Mouse (Mus musculus) cortical plate, adult 2 months (tissue): Measurements from ENCODE around the gene Usp47. TPM values are rescaled to one million over a fixed set of nuclear protein-coding genes. Genes with fewer than 3 reads are reported as not detected.

Experiments used
- H3K27ac ChIP-seq: fragments of 200-500 bp; 2 replicates; pipeline ENCODE4 v1.5.1; 2012; ENCODE audit warnings: low read length, control low read depth, inconsistent platforms; ENCODE audit not compliant: insufficient read depth
- H3K4me1 ChIP-seq: fragments of 200-500 bp; 2 replicates; pipeline ENCODE4 v1.6.1; 2011; ENCODE audit warnings: low read length; ENCODE audit not compliant: control insufficient read depth, insufficient read depth
- H3K4me3 ChIP-seq: fragments of 200-500 bp; 2 replicates; pipeline ENCODE4 v1.5.1; 2011; ENCODE audit warnings: mild to moderate bottlenecking, low read length, control low read depth; ENCODE audit not compliant: insufficient read depth
- CTCF ChIP-seq: fragments of 200-500 bp; IDR thresholded peaks from 2 replicates; pipeline ENCODE4 v1.5.1; 2011; ENCODE audit warnings: mild to moderate bottlenecking, control low read depth, low read length; ENCODE audit not compliant: insufficient read depth; ENCODE audit errors: extremely low read depth
- POLR2A ChIP-seq: fragments of 200-500 bp; IDR thresholded peaks from 2 replicates; pipeline ENCODE4 v1.6.1; 2011; ENCODE audit warnings: mild to moderate bottlenecking, low read length, control low read depth; ENCODE audit not compliant: insufficient read depth; ENCODE audit errors: extremely low read depth
- polyA plus RNA-seq: library from polyadenylated mRNA; depleted of rRNA; stranded (reverse); fragments of >200 nt; gene quantifications from 2 replicates; pipeline ENCODE4 v1.2.3, GENCODE M21; 2012

Usp47 gene
- polyA plus RNA-seq, 1 experiment, result 32.8 TPM

- H3K4me3 ChIP-seq, result peak overlapping the region; percentile 90; the same call in 1 of the 2 replicates
- peaks cover 5% of the 10 kb centered on the region; the same call in 1 of the 2 replicates for H3K4me1 ChIP-seq
- H3K27ac ChIP-seq, result no peak overlapping the region
- no peak for TF ChIP-seq POLR2A
- no peak for TF ChIP-seq CTCF
These were observed 1.6 kb downstream of the Usp47 start for GRCm38 (mm10) chr7:112024856-112025255.

GRCm38 (mm10) chr7:112030594-112030993 lies 7.3 kb downstream of the Usp47 start:
- Histone ChIP-seq H3K4me3 (no peak overlapping the region), H3K27ac (no peak overlapping the region), H3K4me1 (peaks cover 3% of the 10 kb centered on the region; the same call in 1 of the 2 replicates)
- no peak for TF ChIP-seq CTCF
- TF ChIP-seq POLR2A, result no peak

GRCm38 (mm10) chr7:112035804-112036203 lies 12.5 kb downstream of the Usp47 start:
- no peak for TF ChIP-seq CTCF
- no peak for TF ChIP-seq POLR2A
- Histone ChIP-seq H3K27ac (no peak overlapping the region), H3K4me1 (peaks cover 1% of the 10 kb centered on the region; the same call in 1 of the 2 replicates), H3K4me3 (no peak overlapping the region)

GRCm38 (mm10) chr7:112036636-112037035 lies 13.3 kb downstream of the Usp47 start:
- Histone ChIP-seq H3K4me1 (peaks cover 1% of the 10 kb centered on the region; the same call in 1 of the 2 replicates), H3K4me3 (no peak overlapping the region), H3K27ac (no peak overlapping the region)
- TF ChIP-seq CTCF (no peak), POLR2A (no peak)

- Histone ChIP-seq H3K27ac (no peak overlapping the region), H3K4me1 (peaks cover 3% of the 10 kb centered on the region; the same call in 1 of the 2 replicates), H3K4me3 (no peak overlapping the region)
- TF ChIP-seq POLR2A (no peak), CTCF (no peak)
These were observed 17.0 kb downstream of the Usp47 start for GRCm38 (mm10) chr7:112040271-112040670.

GRCm38 (mm10) chr7:112042758-112043157 lies 19.5 kb downstream of the Usp47 start:
- Histone ChIP-seq H3K4me1 (peaks cover 3% of the 10 kb centered on the region; the same call in 1 of the 2 replicates), H3K27ac (no peak overlapping the region), H3K4me3 (no peak overlapping the region)
- no peak for TF ChIP-seq POLR2A
- TF ChIP-seq CTCF, result no peak

- Histone ChIP-seq H3K4me1 (peaks cover 3% of the 10 kb centered on the region; the same call in 1 of the 2 replicates), H3K27ac (no peak overlapping the region), H3K4me3 (no peak overlapping the region)
- TF ChIP-seq POLR2A, result no peak
These were observed 21.9 kb downstream of the Usp47 start for GRCm38 (mm10) chr7:112045249-112045648.

GRCm38 (mm10) chr7:112045794-112046388 lies 22.6 kb downstream of the Usp47 start:
- Histone ChIP-seq H3K27ac (no peak overlapping the region), H3K4me1 (peaks cover 3% of the 10 kb centered on the region; the same call in 1 of the 2 replicates), H3K4me3 (no peak overlapping the region)
- TF ChIP-seq POLR2A (no peak), CTCF (no peak)

GRCm38 (mm10) chr7:112048643-112049042 lies 25.3 kb downstream of the Usp47 start:
- Histone ChIP-seq H3K4me3 (no peak overlapping the region), H3K4me1 (no peaks in the 10 kb centered on the region; the same call in 1 of the 2 replicates), H3K27ac (no peak overlapping the region)
- TF ChIP-seq CTCF (no peak), POLR2A (no peak)

GRCm38 (mm10) chr7:112053667-112054066 lies 30.4 kb downstream of the Usp47 start:
- H3K4me3 ChIP-seq, result no peak overlapping the region
- no peaks in the 10 kb centered on the region; the same call in 1 of the 2 replicates for H3K4me1 ChIP-seq
- H3K27ac ChIP-seq, result no peak overlapping the region
- no peak for TF ChIP-seq POLR2A
- TF ChIP-seq CTCF, result no peak
